Mouse (Mus musculus) intestine, postnatal 0 days (tissue): Measurements from ENCODE around the gene Nenf. TPM values are rescaled to one million over a fixed set of nuclear protein-coding genes. Genes with fewer than 3 reads are reported as not detected.
A peak's percentile ranks its signal among the peaks of the same experiment; 100 is the strongest.

Experiments
- ATAC-seq: fragments of 200-750 bp; cut with Nextera tagmentation; 2 replicates; pipeline ENCODE4 v1.8.0; 2017; ENCODE audit warnings: mild to moderate bottlenecking, moderate TSS enrichment, moderate library complexity
- H3K27ac ChIP-seq: fragments of 300-500 bp; sonication (generic); 2 replicates; pipeline ENCODE4 v1.5.1; 2014; ENCODE audit warnings: mild to moderate bottlenecking, low read depth, low read length, moderate library complexity
- H3K27me3 ChIP-seq: fragments of 300-500 bp; sonication (generic); replicated peaks from 2 replicates; pipeline ENCODE4 v1.6.1; 2014; ENCODE audit warnings: low read length, mixed read lengths; ENCODE audit not compliant: control insufficient read depth, insufficient read depth
- H3K36me3 ChIP-seq: fragments of 300-500 bp; sonication (generic); 2 replicates; pipeline ENCODE4 v1.6.1; 2014; ENCODE audit warnings: mild to moderate bottlenecking, moderate library complexity; ENCODE audit not compliant: control insufficient read depth, insufficient read depth
- H3K4me1 ChIP-seq: fragments of 300-500 bp; sonication (generic); replicated peaks from 2 replicates; pipeline ENCODE4 v1.6.1; 2014; ENCODE audit warnings: antibody characterized with exemption, low read length, mixed read lengths; ENCODE audit not compliant: control insufficient read depth, insufficient read depth
- H3K4me2 ChIP-seq: fragments of 300-500 bp; sonication (generic); replicated peaks from 2 replicates; pipeline ENCODE4 v1.6.1; 2014; ENCODE audit warnings: low read depth, mild to moderate bottlenecking, moderate library complexity
- H3K4me3 ChIP-seq: fragments of 300-500 bp; sonication (generic); 2 replicates; pipeline ENCODE4 v1.5.1; 2014; ENCODE audit warnings: low read depth, low read length
- H3K9ac ChIP-seq: fragments of 300-500 bp; sonication (generic); 2 replicates; pipeline ENCODE4 v1.6.1; 2014; ENCODE audit warnings: mild to moderate bottlenecking, low read depth, low read length
- H3K9me3 ChIP-seq: fragments of 300-500 bp; sonication (generic); 2 replicates; pipeline ENCODE4 v1.6.1; 2016; ENCODE audit warnings: mixed run types; ENCODE audit not compliant: control insufficient read depth
- CTCF ChIP-seq: sonication (generic); IDR thresholded peaks from 2 replicates; pipeline ENCODE4 v1.5.1; 2016; ENCODE audit warnings: low read depth, mild to moderate bottlenecking, control low read depth, antibody characterized with exemption, moderate library complexity
- WGBS: fragments of 180-500 bp; shearing (Covaris S2); extraction: QIAGEN DNeasy Blood & Tissue Kit; methylation state at CpG from one replicate; pipeline ENCODE4 v1.1.7; 2014; 5-methylcytosine and 5-hydroxymethylcytosine counted together
- polyA plus RNA-seq: library from polyadenylated mRNA; unstranded; fragments of >200 nt; fragmentation: Nextera tagmentation; extraction: Ambion mirVana; gene quantifications from 2 replicates; pipeline ENCODE4 v1.2.1, GENCODE M21; 2015

Nenf gene
- polyA plus RNA-seq, 1 experiment from 2014 or later, result 174 TPM

DNA sequence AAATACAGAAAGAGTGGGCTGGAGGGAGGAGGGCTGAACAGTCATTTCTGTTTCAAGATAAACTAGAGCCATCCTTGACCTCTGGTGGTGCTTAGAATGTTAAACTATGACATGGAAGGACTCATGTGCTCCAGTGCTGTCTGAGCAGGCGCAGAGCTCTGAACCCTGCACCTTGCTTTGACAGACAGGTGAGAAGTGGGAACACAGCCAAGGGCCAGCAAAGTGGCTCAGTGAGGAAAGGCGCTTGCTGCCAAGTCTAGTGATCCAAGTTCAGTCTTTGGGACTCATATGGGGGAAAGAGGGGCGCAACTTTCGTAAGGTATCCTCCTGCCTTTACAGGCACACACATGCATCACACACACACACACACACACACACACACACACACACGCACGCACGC, 41.8 kb downstream of the Nenf start:
- no peaks in the 10 kb centered on the region; the same call in 1 of the 2 replicates for H3K4me1 ChIP-seq
- H3K4me2 ChIP-seq, result no peak overlapping the region
- no peak overlapping the region for H3K27ac ChIP-seq
- WGBS, result 92% methylated on average over 7 of the region's 7 CpGs
- no peaks in the 10 kb centered on the region for H3K9me3 ChIP-seq
- no peak overlapping the region for H3K9ac ChIP-seq
- no peaks in the 10 kb centered on the region for H3K27me3 ChIP-seq
- no peak for TF ChIP-seq CTCF
- no peak overlapping the region for H3K4me3 ChIP-seq
- no peaks in the 10 kb centered on the region for H3K36me3 ChIP-seq
- no peak for ATAC-seq

DNA sequence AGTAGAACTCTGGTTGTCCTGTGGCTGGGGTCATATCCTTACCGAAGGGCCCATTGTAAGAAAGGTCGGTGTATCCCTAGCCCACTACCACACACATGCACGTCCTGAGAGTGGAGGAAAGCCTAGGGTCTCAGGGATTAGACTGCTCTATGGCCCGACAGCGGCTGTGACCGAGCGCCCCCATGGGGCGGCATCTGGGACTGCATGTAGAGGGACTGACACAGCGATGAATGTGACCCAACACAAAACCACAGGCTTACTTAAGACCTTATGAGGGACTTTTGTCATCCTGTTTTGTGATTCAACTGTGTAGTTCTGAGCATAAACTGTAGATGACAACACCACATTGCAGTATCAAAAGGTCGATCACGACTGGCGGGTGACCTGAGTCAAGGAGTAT, 42.5 kb downstream of the Nenf start:
- Histone ChIP-seq H3K27me3 (no peaks in the 10 kb centered on the region), H3K4me1 (no peaks in the 10 kb centered on the region; the same call in 1 of the 2 replicates), H3K9me3 (no peaks in the 10 kb centered on the region), H3K27ac (no peak overlapping the region), H3K36me3 (no peaks in the 10 kb centered on the region), H3K4me2 (no peak overlapping the region), H3K4me3 (no peak overlapping the region), H3K9ac (no peak overlapping the region)
- WGBS, result 14% methylated on average over 12 of the region's 12 CpGs
- no peak for ATAC-seq
- TF ChIP-seq CTCF, result peak; percentile 94

DNA sequence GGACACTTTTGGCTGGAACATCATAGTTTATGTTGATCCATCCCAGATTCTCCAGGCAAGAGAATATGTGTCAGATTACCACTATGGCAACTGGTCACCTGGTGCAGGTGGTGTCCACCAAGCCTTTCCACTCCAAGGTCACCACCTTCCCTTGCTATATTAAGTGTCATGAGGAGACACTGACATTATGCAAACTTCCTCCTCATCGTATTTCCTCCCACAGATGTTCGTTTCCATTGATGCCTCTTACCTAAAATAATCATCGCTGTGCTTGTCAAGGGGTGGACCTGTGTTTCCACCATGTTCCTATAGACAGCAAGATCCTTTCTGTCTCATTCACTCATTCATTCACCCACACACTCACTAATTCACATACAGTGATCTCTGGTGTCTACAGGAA, 45.3 kb downstream of the Nenf start:
- no peak overlapping the region for H3K27ac ChIP-seq
- no peak for TF ChIP-seq CTCF
- no peaks in the 10 kb centered on the region for H3K9me3 ChIP-seq
- no peak overlapping the region for H3K4me3 ChIP-seq
- no peaks in the 10 kb centered on the region for H3K36me3 ChIP-seq
- WGBS, result 75% methylated on average over 3 of the region's 3 CpGs
- H3K27me3 ChIP-seq, result no peaks in the 10 kb centered on the region
- no peak overlapping the region for H3K4me2 ChIP-seq
- no peak overlapping the region for H3K9ac ChIP-seq
- 0 out of 2 replicates have a peak, but pooled peaks cover 6% of the 10 kb centered on the region for H3K4me1 ChIP-seq
- ATAC-seq, result no peak

DNA sequence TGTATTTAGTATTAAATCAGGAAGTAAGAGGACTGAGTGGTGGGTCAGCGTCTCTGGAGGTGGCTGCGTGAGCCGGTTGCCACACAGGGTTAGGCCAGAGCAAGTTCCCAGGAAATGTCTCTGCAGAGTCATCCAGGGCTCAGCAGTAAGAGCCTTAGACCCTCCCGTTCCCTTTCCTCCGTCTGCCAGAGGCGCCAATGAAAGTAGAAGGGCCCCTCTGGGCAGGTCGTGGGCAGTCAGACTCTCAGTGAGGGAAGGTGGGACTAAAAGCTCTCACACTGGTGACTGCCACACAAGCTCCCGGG, 48.4 kb downstream of the Nenf start:
- no peak for TF ChIP-seq CTCF
- Histone ChIP-seq H3K27me3 (no peaks in the 10 kb centered on the region), H3K27ac (no peak overlapping the region)

DNA sequence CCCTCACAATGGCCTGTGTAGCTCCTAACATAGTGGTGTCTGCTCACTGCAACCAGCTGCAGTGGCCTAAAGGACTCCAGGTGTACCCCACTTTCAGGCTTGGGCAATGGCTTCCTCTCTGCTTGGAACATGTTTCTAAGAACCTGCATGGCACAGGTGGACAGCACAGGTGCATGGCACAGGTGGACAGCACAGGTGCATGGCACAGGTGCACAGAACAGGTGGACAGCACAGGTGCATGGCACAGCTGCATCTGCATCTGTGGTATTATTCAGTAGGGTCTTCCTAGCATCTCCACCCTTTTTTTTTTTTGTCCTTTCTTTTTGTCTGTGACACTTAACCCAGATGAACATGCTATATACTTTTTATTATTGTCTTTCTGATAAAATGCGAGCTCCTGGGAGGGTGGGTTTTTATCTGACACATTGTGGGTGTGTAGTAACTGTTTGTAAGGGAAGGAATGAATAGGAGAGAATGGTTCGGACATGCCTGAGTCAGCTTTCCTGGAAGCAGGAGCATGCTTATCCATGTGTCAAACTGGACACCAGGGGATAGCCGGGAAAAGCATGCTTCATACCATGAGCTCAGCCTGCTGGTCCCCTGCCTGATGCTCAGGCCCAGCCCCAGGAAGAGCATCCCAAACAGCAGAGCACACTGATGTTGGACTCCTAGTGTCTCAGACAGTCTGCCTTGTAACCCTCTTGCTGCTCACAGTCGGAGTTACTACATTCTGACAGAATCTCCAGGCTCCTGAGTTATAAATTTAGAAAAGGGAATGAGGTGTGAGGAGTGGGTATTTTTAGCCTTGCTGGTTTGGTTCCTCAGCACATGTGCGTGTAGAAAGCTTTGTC, 49.0 kb downstream of the Nenf start:
- ATAC-seq, result no peak
- WGBS, result 68% methylated on average over 5 of the region's 5 CpGs
- no peak for TF ChIP-seq CTCF
- Histone ChIP-seq H3K4me1 (0 out of 2 replicates have a peak, but pooled peaks cover 6% of the 10 kb centered on the region), H3K4me3 (no peak overlapping the region), H3K9ac (no peak overlapping the region), H3K36me3 (no peaks in the 10 kb centered on the region), H3K27me3 (no peaks in the 10 kb centered on the region), H3K9me3 (no peaks in the 10 kb centered on the region), H3K27ac (no peak overlapping the region), H3K4me2 (no peak overlapping the region)

More for the DNA sequence above, 48.4 kb downstream of the Nenf start:
- no peaks in the 10 kb centered on the region for H3K36me3 ChIP-seq
- 39% methylated on average over 8 of the region's 8 CpGs for WGBS
- H3K4me1 ChIP-seq, result 0 out of 2 replicates have a peak, but pooled peaks cover 6% of the 10 kb centered on the region
- H3K4me3 ChIP-seq, result no peak overlapping the region
- H3K4me2 ChIP-seq, result no peak overlapping the region
- no peak overlapping the region for H3K9ac ChIP-seq
- no peak for ATAC-seq
- no peaks in the 10 kb centered on the region for H3K9me3 ChIP-seq

DNA sequence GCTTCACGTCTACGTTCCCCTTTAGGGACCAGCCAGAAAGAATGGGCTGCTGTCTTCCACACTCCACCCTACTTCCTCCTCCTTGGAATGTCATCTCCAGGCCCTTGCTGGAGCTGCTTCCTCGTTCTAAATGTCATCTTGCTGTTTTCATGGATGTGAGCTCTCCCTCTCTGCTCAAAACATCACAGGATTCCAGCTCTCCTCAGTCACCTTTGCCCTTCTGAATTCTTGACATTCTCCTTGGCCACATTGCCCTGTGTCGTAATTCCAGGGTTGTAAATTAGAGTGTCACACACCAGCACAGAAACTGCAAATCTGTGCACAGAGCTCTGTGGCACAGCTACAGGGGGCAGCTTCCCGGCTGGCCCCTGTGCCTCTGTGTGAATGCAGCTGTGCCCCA, 50.1 kb downstream of the Nenf start:
- Histone ChIP-seq H3K9me3 (no peaks in the 10 kb centered on the region), H3K27ac (no peak overlapping the region), H3K4me1 (0 out of 2 replicates have a peak, but pooled peaks cover 6% of the 10 kb centered on the region), H3K4me3 (no peak overlapping the region), H3K36me3 (no peaks in the 10 kb centered on the region), H3K9ac (no peak overlapping the region), H3K4me2 (no peak overlapping the region), H3K27me3 (no peaks in the 10 kb centered on the region)
- no peak for TF ChIP-seq CTCF
- ATAC-seq, result no peak
- WGBS, result 22% methylated on average over 5 of the region's 5 CpGs
